Mouse (Mus musculus) heart, postnatal 4 days (tissue): Measurements from ENCODE around the gene Ddx59. TPM values are rescaled to one million over a fixed set of nuclear protein-coding genes. Genes with fewer than 3 reads are reported as not detected.
A peak's percentile ranks its signal among the peaks of the same experiment; 100 is the strongest.

Source experiments
- DNase-seq: peaks from one replicate; pipeline ENCODE4 v3.0.0; 2021
- total RNA-seq, 2 experiments: library from RNA; stranded (reverse); gene quantifications; 2 replicates each; pipeline ENCODE4 v1.2.3; 2021

Ddx59 gene
- total RNA-seq, 2 experiments from 2014 or later = 11.9 TPM

DNA sequence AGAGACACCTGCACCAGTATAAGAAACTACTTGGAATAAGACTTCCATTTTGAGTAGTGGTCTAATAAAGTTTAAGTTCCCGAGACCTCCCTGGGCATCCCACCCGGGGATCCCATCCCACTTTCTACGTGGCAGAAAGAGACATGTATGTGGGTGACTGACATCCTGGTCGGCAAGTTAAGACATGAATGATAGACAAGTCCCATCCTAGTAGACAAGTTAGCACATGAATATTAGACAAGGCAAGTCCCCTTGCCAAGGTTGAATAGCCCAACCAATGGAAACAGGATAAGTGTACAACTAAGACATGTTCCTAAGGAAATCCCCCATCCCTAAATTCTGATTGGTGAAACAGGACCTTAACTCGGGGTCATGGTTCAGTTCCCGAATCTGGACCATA, 34.5 kb downstream of the Ddx59 start:
- DNase-seq = no peak

DNA sequence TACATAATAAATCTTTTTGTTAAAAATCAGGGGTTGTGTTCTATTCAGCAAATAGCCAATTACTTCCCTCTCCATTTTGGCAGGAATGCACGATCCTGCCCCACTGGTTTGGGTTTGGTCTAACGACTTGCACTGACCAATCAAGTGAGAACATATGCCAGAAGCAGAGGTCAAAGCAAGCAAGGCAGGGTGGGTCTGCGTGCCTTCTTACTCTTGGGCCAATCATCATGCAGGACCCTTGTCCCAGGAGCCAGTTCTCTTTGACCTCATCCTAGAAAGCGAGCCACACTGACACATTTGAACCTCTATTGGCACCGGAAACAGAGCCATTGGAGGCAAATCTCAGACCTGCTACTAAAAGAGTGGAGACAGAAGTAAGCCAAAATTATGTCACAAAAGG, 35.1 kb downstream of the Ddx59 start:
- DNase-seq = no peak

DNA sequence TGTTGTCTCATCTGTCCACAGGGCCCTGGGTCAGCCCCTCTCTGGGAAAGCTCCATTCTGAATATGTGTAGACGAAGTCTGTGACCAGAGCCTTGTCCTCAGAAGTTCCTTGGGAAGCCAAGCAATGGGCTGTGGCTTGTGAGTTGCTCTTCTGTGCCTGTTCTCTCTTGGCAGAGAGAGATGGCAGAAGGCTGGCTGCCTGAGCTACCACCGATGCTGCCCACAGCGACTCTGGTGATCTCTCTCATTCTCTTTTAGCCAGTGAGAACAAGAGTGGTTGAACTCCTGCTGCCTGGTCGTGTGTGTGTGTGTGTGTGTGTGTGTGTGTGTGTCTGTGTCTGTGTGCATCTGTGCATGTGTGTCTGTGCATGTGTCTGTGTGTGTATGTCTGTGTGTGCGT, 37.4 kb downstream of the Ddx59 start:
- DNase-seq = no peak

DNA sequence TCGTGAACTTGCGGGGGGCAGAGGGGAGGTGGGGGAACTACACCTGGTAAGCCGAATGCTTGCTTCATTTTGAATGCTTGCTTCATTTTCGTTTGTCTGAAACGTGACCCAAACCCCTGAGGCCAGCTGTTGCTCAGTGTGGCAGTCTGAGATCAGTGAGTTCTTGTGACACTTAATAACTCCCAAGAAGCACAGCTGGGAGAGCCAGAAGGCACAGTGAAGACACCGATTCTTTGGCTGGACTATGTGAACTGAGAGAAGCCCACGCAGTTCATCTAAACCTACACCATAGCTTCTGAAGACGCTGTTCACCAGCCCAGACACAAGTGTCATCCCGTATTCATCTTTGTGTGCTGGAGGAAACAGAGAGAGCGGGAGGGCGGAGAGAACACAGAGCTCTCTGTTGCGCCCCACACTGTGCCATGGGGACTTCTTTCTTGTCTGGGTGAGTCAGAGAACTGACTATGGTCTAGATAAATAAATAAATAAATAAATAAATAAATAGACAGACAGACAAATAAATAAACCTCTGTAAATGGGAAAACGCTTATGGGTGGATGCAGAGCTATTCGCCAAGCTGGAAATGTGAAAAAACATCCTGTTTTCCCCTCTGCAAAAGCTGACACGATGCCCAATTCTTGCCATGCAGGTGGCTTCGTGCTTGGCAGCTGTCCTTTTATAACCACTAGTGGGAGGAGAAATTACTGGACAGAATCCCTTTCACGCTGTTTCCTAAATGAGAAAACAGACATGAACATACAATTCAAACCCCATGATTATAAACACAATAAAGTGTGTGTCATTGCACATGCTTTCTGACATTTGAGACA, 40.9 kb downstream of the Ddx59 start:
- no peak for DNase-seq

DNA sequence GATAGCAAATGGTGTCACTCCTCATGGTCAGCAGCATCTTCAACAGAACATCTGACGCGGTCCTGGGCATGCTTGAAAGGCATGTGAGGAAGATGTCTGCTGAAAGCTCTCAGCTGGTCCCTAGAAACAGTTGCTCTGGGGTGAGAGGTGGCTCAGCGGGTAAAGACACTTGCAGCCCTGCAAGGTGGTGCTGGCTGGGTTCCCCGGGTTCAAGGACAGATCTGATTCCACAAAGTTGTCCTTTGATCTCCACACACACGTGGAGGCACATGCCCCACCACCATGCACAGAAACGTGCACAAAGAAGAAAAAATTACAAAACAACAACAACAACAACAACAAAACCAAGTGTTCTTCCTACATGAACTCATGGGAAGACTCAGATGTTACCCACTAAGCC, 41.7 kb downstream of the Ddx59 start:
- DNase-seq = no peak

DNA sequence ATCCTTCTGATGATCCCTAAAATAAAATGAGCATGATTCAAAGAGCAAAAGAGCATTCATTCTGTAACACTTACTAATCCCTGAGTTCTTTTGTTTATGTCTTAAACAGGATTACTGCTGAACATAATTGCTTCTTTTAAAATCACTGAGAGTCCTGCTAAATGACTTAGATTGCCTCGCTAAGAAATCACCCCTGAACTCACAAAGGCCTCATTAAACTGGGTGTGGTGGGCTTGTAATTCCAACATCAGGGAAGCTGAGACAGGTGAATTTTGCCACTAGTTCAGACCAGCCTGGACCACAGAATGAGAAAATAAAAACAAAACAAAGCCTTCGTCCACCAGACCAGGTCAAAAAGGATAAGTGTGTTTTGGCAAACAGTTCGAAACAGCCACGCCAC, 42.3 kb downstream of the Ddx59 start:
- DNase-seq = no peak

DNA sequence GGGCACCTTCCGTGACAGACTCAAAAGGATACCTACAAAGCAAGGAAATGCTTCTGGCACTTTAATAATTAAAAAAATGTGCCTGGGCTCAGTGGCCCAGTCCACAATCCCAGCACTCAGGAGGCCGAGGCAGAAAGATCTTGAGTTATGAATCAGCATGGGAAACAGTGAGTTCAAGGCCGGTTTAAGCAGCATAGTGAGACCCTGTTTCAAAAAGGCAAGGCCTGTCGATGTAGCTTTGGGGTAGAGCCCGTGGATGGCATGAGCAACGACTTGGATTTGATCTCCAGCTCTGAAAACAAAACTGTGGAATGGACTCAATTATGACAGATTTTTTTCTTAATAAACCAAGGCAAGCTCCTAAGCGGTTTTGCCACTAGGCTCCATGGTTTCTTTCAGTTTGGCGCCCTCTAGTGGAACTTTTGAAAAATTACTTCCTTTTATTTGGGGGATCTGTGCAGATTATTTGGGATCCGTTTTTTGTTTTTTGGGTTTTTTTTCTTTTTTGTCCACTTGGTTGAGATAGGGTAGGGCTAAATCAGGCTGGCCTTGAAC, 43.7 kb downstream of the Ddx59 start:
- DNase-seq = no peak

DNA sequence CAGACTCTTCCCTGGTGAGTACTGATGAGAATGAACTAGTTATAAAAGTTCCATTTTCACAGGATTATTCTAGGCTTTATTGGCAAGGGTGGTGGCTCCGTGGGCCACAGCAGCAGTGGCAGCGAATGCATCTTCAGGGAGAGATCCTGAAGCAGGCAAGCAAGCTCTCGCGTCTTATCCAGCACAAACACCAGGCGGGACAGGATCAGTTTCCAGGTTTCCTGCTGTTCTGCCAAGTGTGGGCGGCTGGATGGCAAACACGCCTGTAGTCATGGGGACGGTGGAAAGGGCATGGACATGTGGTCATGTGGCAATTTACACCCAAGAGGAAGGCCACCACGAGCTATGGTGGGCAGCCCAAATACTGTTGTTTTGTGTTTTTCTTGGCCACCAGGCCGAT, 47.4 kb downstream of the Ddx59 start:
- no peak for DNase-seq

DNA sequence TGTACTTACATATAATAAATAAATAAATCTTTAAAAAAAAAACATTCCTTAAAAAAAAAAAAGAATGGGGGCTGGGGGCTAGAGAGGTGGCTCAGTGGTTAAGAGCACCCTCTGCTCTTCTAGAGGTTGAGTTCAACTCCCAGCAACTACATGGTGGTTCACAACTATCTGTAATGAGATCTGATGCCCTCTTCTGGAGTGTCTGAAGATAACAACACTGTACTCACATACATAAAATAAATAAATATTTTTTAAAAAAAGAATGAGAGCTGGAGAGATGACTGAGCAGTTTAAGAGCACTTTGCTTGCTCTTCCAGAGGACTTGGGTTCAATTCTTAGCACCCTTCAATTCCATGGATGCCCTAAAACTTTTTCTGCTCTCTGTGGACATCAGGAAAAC, 50.1 kb downstream of the Ddx59 start:
- no peak for DNase-seq

DNA sequence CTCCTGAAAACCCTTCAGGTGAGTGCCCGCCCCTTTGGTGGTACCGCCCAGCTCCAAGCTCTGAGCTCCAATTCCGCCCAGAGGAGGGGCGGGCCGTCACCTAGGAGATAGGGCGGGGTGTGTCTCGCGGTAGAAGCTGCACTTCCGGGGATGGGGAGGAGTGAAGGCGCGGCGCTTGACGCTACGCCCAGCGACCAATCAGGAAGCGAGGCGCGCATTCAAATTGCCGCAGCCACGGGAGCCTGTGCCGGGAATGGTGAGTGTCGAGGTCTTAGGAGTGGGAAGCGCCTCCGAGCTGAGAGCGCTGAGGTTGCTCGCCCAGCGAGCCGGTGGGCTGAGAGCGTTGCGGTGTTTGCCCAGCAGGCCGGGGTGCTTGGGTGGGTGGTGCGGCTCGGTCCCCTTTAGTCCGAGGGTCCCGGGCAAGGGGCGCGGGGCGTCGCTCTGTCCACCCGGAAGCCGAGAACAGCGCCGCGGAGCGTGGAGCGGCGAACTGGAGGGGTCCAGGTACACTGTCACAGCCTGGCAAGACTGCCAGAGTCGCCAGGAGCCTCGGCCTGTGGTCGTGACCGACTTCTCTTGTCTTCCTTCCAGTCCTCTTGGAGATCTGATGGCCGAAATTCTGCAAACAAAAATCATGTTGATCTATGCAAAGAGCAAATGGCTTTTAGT, 51.2 kb downstream of the Ddx59 start, which contains the start of gene Kif14:
TSS of gene Kif14 (plus strand) at position 201 of the 669 bp plus-strand sequence.
- peak; percentile 96 for DNase-seq

DNA sequence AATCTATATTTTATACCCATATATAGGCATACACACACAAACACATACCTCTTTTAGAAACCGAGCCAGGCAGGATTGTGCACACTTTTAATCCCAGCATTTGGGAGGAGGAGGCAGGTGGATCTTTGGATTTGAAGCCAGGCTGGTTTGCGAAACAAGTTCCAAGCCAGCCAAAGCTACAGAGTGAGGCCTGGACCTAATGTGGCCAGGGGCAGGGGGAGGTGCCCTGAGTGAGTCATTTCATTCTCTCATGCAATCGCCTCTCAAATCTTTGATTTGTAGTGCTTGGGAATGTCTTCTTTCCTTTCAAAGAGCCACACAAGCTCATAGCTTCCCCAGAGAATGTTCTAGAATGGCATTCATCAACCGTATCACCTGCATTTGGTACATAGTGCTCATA, 54.3 kb downstream of the Ddx59 start:
- no peak for DNase-seq

DNA sequence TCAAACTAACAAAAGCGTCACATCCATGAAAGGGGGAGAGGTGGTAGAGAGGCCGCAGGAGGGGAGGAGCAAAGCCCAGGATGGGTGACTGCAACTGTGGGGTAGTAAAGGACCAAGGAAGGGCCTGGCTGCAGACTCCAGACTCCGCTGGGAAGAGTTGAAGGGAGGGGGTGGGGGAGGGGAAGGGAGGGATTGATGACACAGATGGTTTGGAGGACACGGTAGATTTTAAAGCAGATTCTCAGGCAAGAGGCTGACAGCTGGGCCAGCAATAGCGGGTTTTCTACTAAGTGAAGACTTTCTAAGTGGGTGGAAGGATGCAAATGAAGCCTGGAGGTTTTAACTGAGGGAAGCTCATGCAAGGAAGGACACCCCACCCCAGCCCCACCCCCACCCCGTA, 55.4 kb downstream of the Ddx59 start:
- no peak for DNase-seq

Other genes starting within 250 kb of the Ddx59 start
- gene Mroh3, start 202.4 kb upstream of the Ddx59 start, total RNA-seq = not detected
- gene Inava, start 181.0 kb upstream of the Ddx59 start, total RNA-seq = not detected
- not detected for gene Gpr25, start 154.4 kb upstream of the Ddx59 start, total RNA-seq
- gene Camsap2, start 69.2 kb upstream of the Ddx59 start, total RNA-seq = 10 to 100 TPM; 33.4 to 34.0 TPM
- 1 to 10 TPM; 7.3 to 7.8 TPM for gene Kif14, start 51.1 kb downstream of the Ddx59 start, total RNA-seq
- 10 to 100 TPM; 14.2 TPM for gene Zfp281, start 209.6 kb downstream of the Ddx59 start, total RNA-seq